Mouse (Mus musculus): ENCODE results near the gene Setd3.

GRCm38 (mm10) chr12:108198447-108198846 is 19.3 kb upstream of the Setd3 start:
- no peak for TF ChIP-seq CTCF (IDR thresholded peaks at IDR 0.05 in 2 of 3, conservative IDR thresholded peaks at IDR 0.05 in 1 of 3; ENCODE audit: control insufficient read depth in 1 of 3, insufficient read depth in 1 of 3, low read depth in 2 of 3, low read length in 3 of 3, poor library complexity in 1 of 3, severe bottlenecking in 1 of 3)
- TF ChIP-seq MEF2A (IDR thresholded peaks at IDR 0.05; ENCODE audit: extremely low read depth, insufficient replicate concordance, low read depth, low read length, poor library complexity, severe bottlenecking), result no peak
- TF ChIP-seq USF2 (IDR thresholded peaks at IDR 0.05; ENCODE audit: borderline replicate concordance in 1 of 2, insufficient read depth in 1 of 2, low read depth in 1 of 2, low read length in 2 of 2), result no peak
- TF ChIP-seq POLR2A (IDR thresholded peaks at IDR 0.05; ENCODE audit: control insufficient read depth in 1 of 2, insufficient read depth in 1 of 2, low read depth in 1 of 2, low read length in 2 of 2, poor library complexity in 1 of 2), result no peak
- TF ChIP-seq GATA1 (IDR thresholded peaks at IDR 0.05; ENCODE audit: low read depth, low read length), result no peak
- TF ChIP-seq USF1 (IDR thresholded peaks at IDR 0.05; ENCODE audit: low read depth, low read length), result no peak
- TF ChIP-seq POLR2AphosphoS5 (IDR thresholded peaks at IDR 0.05; ENCODE audit: borderline replicate concordance, low read depth, low read length), result no peak

All from MEL (cell line).